Mouse (Mus musculus) MEL-GATA-1-ER (cell line): ENCODE measurements at regions not wholly inside any gene's neighbourhood (a gene's known extent, or its start where the extent isn't known, plus 50 kb on each side); places are given as distances from the start of the nearest gene placed in this dataset.
A peak's percentile ranks its signal among the peaks of the same experiment; 100 is the strongest.

Experiments
- DNase-seq: peaks from one replicate; pipeline ENCODE4 v3.0.0-alpha.2; 2012; ENCODE audit warnings: low read depth; ENCODE audit errors: extremely low read depth

DNA sequence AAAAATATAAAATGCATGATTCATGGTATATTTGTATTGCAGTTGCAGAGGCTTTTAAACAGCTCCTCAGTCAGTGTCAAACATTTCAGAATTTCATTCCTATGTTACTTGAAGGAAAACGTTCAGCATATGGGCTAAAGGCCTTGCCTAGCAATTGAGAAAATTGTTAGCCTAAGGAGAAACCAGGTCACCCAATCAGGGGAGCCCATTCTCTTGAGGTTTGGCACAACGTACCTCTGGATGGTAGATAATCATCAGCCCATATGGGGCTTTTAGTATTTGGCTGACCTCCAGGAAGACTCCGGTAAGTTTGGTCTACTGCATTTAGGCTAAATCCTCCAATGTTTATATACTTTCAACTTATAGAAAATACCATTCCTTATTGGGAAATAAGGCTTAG is 168.7 kb upstream of the Pdcd1 start:
- no peak for DNase-seq

DNA sequence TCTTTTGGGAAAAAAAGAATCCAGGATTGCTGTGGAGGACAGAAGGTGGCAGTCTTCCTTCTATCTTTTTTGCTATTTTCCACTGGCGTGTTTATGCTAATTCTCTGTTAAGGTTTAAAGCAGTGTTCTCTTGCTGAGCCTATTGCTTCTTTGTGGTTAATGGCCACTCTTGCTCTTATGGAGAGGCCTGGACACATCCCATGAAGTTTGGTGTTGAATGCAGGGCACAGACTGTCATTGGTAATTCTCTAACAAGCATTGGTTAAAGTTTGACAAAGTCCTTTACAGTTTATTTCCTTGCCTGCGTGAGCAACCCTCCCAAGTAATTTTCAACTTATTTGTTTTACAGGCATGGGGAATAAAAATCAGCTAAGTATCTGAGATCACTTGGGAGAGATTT is 165.1 kb upstream of the Pdcd1 start:
- no peak for DNase-seq

DNA sequence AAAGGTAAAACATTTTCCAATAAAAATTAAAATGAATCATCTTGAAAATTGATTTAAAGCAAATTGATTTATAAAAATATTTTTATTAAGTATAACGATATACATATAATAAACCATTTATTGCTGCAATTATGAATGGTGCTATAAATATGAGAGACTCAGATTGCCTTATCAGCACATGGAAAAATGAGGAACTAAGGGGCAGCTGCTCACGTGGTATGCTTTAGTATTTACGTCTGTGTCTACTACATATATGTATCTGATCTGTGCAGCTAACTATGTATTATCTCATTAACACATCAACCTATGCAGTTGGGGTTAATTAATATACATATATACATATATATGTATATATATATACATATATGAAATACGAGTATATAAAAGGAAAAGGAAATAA is 156.6 kb upstream of the Pdcd1 start:
- DNase-seq: peak; percentile 18

DNA sequence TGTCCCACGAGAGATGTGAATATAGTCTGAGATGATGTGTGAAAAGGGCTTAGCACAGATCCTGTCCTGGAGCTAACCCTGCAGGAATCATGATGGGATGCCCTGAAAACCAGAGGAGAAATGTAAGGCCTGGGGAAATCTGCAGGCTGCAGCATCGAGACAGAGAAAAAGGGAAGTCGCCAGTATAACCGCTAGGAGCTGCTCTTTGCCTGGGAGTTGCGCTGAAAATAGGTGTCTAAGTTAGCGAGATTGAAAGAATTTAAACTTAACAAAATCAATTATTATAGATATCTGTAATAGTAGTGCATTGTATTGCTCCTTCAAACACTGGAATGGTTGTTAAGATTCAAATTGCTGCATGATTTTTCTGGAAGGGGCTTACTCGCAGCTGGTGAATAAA is 155.5 kb upstream of the Pdcd1 start:
- DNase-seq: no peak

DNA sequence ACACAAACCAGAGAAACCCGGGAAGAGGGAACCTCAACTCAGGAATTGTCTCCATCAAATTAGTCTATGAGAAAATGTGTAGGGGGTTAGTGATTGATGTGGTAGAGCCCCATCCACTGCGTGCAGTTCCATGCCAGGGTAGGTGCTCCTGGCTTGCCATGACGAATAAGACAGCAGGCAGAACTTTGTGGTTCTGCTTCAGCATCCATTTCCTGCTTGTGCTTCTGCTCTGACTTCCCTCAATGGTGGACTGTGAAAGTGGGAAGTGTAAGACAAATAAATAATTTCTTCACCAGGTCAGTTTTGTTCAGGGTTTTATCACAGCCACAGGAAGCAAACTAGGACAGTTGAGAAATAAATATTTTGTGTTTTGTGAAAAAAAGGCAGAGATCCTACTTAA is 150.9 kb upstream of the Pdcd1 start:
- DNase-seq: no peak

DNA sequence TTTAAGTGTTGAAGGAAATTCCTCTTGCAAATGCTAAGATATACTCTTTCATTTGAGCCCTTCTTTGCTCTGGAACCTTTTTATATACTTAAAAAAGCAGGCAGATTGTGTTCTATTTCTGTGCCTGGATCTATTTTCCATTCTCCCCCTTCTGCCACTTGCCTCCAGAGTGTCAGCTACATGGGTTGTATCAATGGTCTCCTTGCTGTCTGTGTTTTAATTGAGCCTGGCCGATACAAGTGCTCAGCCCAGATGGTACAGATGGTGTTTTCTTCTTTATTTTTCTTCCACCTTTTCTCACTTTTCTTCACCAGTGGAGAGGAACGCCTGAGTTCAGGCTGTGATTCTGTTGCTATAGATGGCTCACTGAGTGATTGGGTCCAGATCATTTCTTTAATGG is 131.5 kb upstream of the Pdcd1 start:
- DNase-seq: no peak

DNA sequence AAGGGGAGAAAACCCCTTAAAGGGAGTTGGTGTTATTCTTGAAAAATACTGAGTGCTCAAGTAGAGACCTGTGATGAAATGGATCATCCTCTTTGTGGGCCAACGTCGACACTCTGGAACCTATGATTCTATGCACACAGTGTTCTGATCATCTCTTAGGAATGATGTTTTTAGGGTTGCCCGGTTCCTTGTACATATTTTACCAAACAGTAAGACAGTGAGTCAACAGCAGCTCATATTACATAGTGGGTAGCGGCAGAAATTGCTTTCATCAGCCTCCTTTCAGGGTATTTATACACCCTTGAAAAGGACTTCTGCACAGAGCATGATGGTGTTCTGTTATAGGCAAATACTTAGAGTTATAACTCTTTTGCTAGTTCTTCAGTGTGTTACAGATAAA is 97.6 kb upstream of the Pdcd1 start:
- DNase-seq: no peak

DNA sequence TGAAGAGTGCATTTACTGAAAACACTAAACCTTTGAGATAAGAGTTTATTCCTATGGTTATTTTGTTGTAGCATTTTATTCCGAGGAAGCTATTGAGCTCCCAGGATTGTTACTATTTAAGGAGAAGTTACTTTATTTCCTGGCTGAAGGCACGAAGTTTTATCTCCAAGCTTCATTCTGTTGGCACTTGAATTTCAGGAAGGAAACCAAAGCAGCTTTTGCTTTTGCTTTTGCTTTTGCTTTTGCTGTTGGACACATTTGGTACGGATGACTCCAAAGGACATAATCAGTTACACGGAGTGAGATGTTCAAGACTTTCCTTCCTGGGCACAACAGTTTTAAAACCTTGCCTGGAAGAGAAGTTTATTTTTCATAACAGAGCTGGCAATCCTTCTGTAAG is 94.7 kb upstream of the Pdcd1 start:
- DNase-seq: no peak

DNA sequence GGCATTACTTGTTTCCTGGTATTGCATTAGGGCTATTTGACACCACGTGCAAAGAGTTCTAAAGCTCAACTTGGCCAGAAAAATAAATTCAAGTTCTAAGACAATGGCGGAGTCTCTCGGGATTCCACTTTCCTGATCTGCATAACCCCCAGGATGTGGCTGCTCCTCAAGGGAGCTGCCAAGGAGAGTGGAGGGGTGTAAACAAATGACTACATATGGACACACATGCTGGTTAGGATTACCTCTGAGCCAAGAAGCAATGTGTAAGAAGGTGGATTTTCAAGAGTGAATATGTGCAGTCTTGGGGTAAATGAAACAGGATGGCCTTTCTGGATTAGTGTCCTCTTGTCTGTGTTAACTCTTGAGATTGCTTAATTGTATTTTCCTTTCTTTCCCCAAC is 88.2 kb upstream of the Pdcd1 start:
- DNase-seq: no peak

DNA sequence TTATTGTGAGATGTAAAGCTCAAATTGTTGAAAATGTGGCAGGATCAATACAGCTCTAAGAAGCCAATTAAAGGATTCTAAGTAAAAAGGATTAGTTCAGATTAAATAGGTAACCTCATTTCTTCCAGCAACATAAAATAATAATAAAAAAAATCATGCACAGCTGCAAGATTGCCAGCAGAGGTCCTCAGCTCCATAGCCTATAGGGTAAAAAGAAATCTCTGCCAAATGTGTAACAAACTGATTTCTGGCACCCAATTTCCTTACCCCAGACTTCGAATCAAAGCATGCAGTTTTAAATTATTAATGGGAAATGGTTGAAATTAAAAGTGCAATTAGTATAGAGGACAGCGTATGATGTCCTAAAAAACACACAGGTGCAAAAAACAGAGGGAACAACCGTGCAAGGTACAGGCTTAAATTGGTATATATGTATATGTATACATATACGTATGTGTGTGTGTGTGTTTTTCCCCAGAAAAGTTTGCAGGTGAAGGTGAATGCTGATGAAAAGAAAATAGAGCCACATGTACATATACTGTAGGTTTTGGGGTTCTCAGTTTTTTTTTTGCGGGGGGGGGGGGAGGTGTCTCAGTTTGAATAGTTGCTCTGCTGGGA is 87.2 kb upstream of the Pdcd1 start:
- peak; percentile 7 for DNase-seq

DNA sequence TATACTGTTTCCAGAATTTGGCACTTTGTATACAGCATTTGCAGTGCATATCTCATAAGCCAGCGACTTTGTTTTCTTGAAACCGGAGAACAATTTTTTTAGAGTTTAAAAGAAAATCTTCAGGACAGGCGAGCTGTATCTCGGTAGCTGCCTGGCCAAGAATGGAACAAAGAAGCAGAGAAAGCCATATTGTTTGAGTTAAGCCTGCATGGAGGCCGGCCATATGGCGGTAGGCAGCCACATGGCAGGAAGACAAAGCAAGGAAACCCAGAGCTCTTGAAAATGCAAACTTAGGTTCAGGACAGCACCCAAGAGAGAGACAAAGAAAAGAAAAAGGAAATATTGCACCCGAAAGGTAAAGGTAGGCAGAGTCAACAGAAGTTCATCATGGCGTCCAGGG is 84.4 kb upstream of the Pdcd1 start:
- no peak for DNase-seq
